Mouse (Mus musculus) layer of hippocampus, adult 11-12 months (tissue): ENCODE data around the gene Fli1.

Experiments used
- DNase-seq: peaks from one replicate; pipeline ENCODE4 v3.0.0; 2022; ENCODE audit warnings: low spot score

Gene Fli1

GRCm38 (mm10) chr9:32549462-32550384, 7.1 kb upstream of the Fli1 start:
- DNase-seq = no peak

- no peak for DNase-seq
Measured at GRCm38 (mm10) chr9:32546731-32547130, 4.1 kb upstream of the Fli1 start.

GRCm38 (mm10) chr9:32544731-32545661, 2.3 kb upstream of the Fli1 start:
- DNase-seq = no peak

GRCm38 (mm10) chr9:32543923-32544575, 1.4 kb upstream of the Fli1 start:
- no peak for DNase-seq

- DNase-seq = no peak
Measured at GRCm38 (mm10) chr9:32543040-32543581, 450 bp upstream of the Fli1 start.

- no peak for DNase-seq
Measured at GRCm38 (mm10) chr9:32541223-32541901, 1.3 kb downstream of the Fli1 start.

- no peak for DNase-seq
Measured at GRCm38 (mm10) chr9:32540406-32541222, 2.0 kb downstream of the Fli1 start.

- peak; percentile 39 for DNase-seq
Measured at GRCm38 (mm10) chr9:32540061-32540405, 2.6 kb downstream of the Fli1 start.

GRCm38 (mm10) chr9:32539321-32539761, 3.3 kb downstream of the Fli1 start:
- no peak for DNase-seq

GRCm38 (mm10) chr9:32538124-32538523, 4.5 kb downstream of the Fli1 start:
- DNase-seq = no peak

- no peak for DNase-seq
Measured at GRCm38 (mm10) chr9:32537706-32538105, 5.0 kb downstream of the Fli1 start.

GRCm38 (mm10) chr9:32535201-32535955, 7.3 kb downstream of the Fli1 start:
- DNase-seq = no peak

GRCm38 (mm10) chr9:32534025-32534615, 8.5 kb downstream of the Fli1 start:
- no peak for DNase-seq

GRCm38 (mm10) chr9:32531588-32531987, 11.1 kb downstream of the Fli1 start:
- no peak for DNase-seq

- no peak for DNase-seq
Measured at GRCm38 (mm10) chr9:32530975-32531374, 11.7 kb downstream of the Fli1 start.

GRCm38 (mm10) chr9:32530188-32530587, 12.5 kb downstream of the Fli1 start:
- DNase-seq = no peak

GRCm38 (mm10) chr9:32529594-32529993, 13.1 kb downstream of the Fli1 start:
- DNase-seq = no peak

GRCm38 (mm10) chr9:32527329-32527728, 15.3 kb downstream of the Fli1 start:
- no peak for DNase-seq

- DNase-seq = no peak
Measured at GRCm38 (mm10) chr9:32525787-32526186, 16.9 kb downstream of the Fli1 start.
